Mouse (Mus musculus): Measurements from ENCODE around the gene Med25.

Gene Med25

DNA sequence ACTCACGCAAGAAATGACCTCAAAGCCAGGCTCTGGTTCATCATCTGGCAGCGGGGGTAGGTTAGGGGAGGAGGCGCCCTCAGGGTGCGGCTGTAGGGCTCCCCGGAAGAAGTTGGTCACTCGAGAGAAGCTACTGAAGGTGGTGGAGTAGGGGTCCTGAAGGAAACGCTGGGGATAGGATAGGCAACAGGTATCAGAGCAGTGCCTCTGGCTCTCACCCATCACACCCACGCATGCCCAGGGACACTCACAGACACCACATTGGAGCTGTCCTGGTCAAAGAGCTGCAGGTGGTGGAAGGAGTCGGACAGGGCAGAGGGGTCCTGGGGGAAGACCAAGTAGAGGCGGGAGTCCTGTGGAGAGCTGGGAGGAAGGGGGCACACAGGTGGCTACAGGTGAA is 47.5 kb downstream of the Med25 start:
- no peak for DNase-seq

DNA sequence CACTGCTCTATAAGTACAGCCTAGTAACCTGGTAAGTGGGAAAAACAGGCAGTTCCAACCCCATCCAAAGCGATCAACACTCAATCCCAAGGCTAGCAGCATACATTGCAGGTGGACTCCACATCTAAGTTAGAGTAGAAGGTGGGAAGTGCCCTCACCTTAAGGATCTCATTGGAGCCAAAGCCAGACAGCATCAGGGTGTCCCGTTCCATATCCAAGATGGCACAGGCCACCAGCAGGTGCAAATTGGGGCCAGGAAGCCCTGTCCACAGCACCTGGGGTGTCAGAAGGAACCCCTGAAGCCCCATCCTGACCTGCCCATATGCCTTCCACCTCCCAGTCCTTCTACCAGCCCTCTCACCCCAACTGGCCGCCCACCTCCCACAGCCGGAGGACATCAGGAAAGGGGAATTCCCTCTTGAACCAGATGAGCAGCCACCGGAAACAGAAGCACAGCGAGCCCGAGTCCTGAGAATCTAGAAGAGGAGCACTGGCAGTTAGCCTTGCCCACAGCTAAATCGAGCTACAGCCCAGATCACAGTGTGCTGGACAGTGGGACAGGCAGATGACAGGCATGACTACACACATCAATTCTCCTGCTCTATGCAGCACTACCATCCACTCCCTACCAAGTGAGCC is 50.6 kb downstream of the Med25 start:
- DNase-seq, result no peak

- DNase-seq, result no peak
Observed at GRCm38 (mm10) chr7:44840426-44840825, 52.1 kb downstream of the Med25 start.

DNA sequence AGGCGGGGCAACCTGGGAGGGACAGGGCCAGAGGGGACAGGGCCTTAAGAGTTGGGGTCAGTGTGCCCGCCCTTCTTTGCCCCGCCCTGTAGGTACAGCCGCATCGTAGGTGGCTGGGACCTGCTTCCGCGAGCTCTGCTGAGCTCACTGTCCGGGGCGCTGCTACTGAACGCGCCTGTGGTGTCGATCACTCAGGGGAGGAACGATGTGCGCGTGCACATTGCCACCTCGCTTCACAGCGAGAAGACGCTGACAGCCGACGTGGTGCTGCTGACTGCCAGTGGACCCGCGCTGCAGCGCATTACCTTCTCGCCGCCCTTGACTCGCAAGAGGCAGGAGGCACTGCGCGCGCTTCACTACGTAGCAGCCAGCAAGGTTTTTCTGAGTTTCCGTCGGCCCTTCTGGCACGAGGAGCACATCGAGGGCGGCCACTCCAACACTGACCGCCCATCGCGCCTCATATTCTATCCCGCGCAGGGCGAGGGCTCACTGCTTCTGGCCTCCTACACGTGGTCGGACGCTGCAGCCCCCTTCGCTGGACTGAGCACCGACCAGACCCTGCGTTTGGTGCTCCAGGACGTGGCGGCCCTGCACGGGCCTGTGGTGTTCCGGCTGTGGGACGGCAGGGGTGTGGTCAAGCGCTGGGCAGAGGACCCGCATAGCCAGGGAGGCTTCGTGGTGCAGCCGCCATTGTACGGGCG is 52.9 kb downstream of the Med25 start:
- DNase-seq, result no peak

GRCm38 (mm10) chr7:44839171-44839490 is 53.4 kb downstream of the Med25 start:
- DNase-seq, result no peak

GRCm38 (mm10) chr7:44838073-44838472 is 54.4 kb downstream of the Med25 start:
- DNase-seq, result no peak

DNA sequence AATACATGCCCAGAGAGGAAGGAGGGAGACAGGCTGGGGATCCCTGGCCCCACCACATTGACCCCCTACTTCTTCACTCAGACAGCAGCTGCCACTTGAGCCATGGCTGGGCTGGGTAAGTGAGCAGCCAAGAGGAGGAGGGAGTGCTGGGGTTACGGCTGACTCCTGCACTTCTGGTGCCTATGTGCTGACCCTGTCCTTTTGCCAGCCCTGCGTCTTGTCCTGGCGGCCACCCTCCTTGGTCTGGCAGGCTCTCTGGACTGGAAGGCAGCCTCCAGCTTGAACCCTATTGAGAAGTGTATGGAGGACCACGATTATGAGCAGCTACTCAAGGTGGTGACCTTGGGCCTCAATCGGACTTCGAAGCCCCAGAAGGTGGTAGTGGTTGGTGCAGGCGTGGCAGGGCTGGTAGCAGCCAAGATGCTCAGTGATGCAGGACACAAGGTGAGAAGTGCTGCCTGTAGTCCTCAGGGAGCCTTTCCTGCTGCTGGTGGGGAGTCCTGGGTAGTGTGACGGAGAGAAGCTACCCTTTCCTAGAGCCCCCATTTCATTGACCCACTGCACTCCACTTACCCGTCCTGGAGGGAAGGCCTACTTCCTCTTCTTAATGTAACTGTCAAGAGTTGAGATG is 56.0 kb downstream of the Med25 start:
- DNase-seq, result no peak

DNA sequence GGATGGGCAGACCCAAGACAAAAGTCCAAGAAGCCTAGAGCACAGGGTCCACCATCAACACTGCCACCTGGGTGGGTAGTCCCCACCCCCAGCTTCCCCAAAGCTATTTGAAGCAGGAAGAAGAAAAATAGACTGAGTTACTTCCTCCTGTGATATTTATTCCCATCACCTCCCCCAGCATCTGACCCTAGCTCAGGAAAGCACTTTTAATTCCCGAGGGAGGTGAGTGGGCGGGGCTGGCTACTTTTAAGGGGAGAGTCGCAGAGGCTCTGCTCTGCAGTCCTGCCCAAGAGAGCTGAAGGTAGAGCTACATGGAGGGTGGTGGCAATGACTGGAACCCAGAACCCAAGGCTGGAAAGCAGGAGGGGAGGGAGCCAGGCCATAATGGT is 56.5 kb downstream of the Med25 start:
- DNase-seq, result no peak

DNA sequence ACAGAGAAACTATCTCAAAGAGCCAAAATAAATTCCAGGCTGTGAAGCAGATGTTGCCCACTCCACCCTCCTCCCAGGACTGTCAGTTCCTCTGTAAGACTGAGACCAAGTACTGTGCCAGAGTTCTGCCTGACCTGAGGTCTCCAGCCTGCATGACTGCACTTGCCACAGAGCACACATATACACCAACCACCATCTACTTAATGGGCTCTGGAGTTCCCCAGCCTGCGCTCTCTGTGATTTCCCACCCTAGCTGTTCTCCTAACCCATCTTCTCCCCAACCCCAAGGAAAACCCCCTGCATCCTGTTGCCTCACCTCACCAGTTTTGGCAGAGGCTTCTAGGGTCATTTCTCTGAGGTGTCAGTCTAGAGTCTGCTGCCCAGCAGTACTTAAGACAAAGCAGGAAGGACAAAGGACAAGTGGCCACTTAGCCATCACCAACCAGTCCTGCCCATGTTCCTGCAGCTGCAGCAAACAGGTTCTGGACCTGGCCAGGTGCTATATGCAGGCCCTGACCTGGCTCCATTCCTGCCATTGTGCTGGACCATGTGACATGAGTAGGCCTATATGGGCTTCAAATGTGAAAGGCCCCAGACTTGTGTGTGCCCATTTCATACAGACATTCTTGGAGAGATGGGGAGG is 57.0 kb downstream of the Med25 start:
- no peak for DNase-seq

GRCm38 (mm10) chr7:44832763-44833162 is 59.7 kb downstream of the Med25 start:
- DNase-seq, result no peak

- no peak for DNase-seq
Observed at GRCm38 (mm10) chr7:44828706-44829105, 63.8 kb downstream of the Med25 start.

- DNase-seq, result no peak
Observed at GRCm38 (mm10) chr7:44826771-44827170, 65.7 kb downstream of the Med25 start.
